Mouse (Mus musculus) cerebellum, postnatal 14 days (tissue): ENCODE results near the gene Tbc1d1.
A peak's percentile ranks its signal among the peaks of the same experiment; 100 is the strongest.

ENCODE experiments used
- DNase-seq, 2 experiments: peaks; one replicate each; pipeline ENCODE4 v3.0.0; 2021; ENCODE audit warnings: mixed read lengths in 2 of 2

Gene Tbc1d1

GRCm38 (mm10) chr5:64364432-64365125 is 208.5 kb downstream of the Tbc1d1 start:
- DNase-seq: peak; percentile 43 to 59

GRCm38 (mm10) chr5:64365187-64366066 is 209.3 kb downstream of the Tbc1d1 start:
- DNase-seq: no peak

- DNase-seq: no peak
Observed at GRCm38 (mm10) chr5:64366113-64366512, 210.0 kb downstream of the Tbc1d1 start.

- DNase-seq: peak; percentile 49 to 63
Observed at GRCm38 (mm10) chr5:64367426-64367825, 211.3 kb downstream of the Tbc1d1 start.

GRCm38 (mm10) chr5:64371331-64371831 is 215.3 kb downstream of the Tbc1d1 start:
- no peak for DNase-seq

GRCm38 (mm10) chr5:64372292-64372961 is 216.3 kb downstream of the Tbc1d1 start:
- no peak for DNase-seq

GRCm38 (mm10) chr5:64373695-64374094 is 217.6 kb downstream of the Tbc1d1 start:
- no peak for DNase-seq

- no peak for DNase-seq
Observed at GRCm38 (mm10) chr5:64375851-64376250, 219.7 kb downstream of the Tbc1d1 start.

- DNase-seq: no peak
Observed at GRCm38 (mm10) chr5:64376466-64376865, 220.4 kb downstream of the Tbc1d1 start.

GRCm38 (mm10) chr5:64377705-64378104 is 221.6 kb downstream of the Tbc1d1 start:
- no peak for DNase-seq

GRCm38 (mm10) chr5:64378591-64379275 is 222.6 kb downstream of the Tbc1d1 start:
- DNase-seq: no peak

GRCm38 (mm10) chr5:64379829-64380228 is 223.7 kb downstream of the Tbc1d1 start:
- DNase-seq: no peak

GRCm38 (mm10) chr5:64380698-64381375 is 224.7 kb downstream of the Tbc1d1 start:
- peak; percentile 41 to 61 for DNase-seq

- DNase-seq: no peak
Observed at GRCm38 (mm10) chr5:64381538-64381937, 225.4 kb downstream of the Tbc1d1 start.

- DNase-seq: peak; percentile 90 to 92
Observed at GRCm38 (mm10) chr5:64382451-64383057, 226.4 kb downstream of the Tbc1d1 start.

- DNase-seq: no peak
Observed at GRCm38 (mm10) chr5:64383215-64383614, 227.1 kb downstream of the Tbc1d1 start.

- DNase-seq: no peak
Observed at GRCm38 (mm10) chr5:64384546-64384945, 228.4 kb downstream of the Tbc1d1 start.

- DNase-seq: no peak
Observed at GRCm38 (mm10) chr5:64386996-64387395, 230.9 kb downstream of the Tbc1d1 start.

- DNase-seq: no peak
Observed at GRCm38 (mm10) chr5:64389202-64389929, 233.3 kb downstream of the Tbc1d1 start.

GRCm38 (mm10) chr5:64391346-64391745 is 235.2 kb downstream of the Tbc1d1 start:
- no peak for DNase-seq
